Mouse (Mus musculus) c-Kit-positive CD71-positive TER-119-positive erythroid progenitor cells, embryonic 14.5 days (primary cell): ENCODE measurements at regions not wholly inside any gene's neighbourhood (a gene's known extent, or its start where the extent isn't known, plus 50 kb on each side); places are given as distances from the start of the nearest gene placed in this dataset.

Experiments used
- DNase-seq: peaks from one replicate; pipeline ENCODE4 v3.0.0-alpha.2; 2013; ENCODE audit warnings: low spot score

- no peak for DNase-seq
These were observed 116.1 kb upstream of the Ankrd55 start for GRCm38 (mm10) chr13:112171940-112172715.

- no peak for DNase-seq
These were observed 114.3 kb upstream of the Ankrd55 start for GRCm38 (mm10) chr13:112173973-112174372.

- no peak for DNase-seq
These were observed 110.2 kb upstream of the Ankrd55 start for GRCm38 (mm10) chr13:112178031-112178430.

- DNase-seq = no peak
These were observed 104.3 kb upstream of the Ankrd55 start for GRCm38 (mm10) chr13:112183996-112184395.

- no peak for DNase-seq
These were observed 103.1 kb upstream of the Ankrd55 start for GRCm38 (mm10) chr13:112185116-112185515.

GRCm38 (mm10) chr13:112187226-112187625 lies 101.0 kb upstream of the Ankrd55 start:
- no peak for DNase-seq

GRCm38 (mm10) chr13:112188313-112188712 lies 99.9 kb upstream of the Ankrd55 start:
- DNase-seq = no peak

GRCm38 (mm10) chr13:112188741-112189476 lies 99.3 kb upstream of the Ankrd55 start:
- DNase-seq = no peak

- DNase-seq = no peak
These were observed 98.6 kb upstream of the Ankrd55 start for GRCm38 (mm10) chr13:112189605-112190004.

GRCm38 (mm10) chr13:112192192-112192905 lies 95.9 kb upstream of the Ankrd55 start:
- DNase-seq = no peak

- DNase-seq = no peak
These were observed 94.6 kb upstream of the Ankrd55 start for GRCm38 (mm10) chr13:112193676-112194075.

- DNase-seq = no peak
These were observed 93.3 kb upstream of the Ankrd55 start for GRCm38 (mm10) chr13:112194991-112195390.

- DNase-seq = no peak
These were observed 91.5 kb upstream of the Ankrd55 start for GRCm38 (mm10) chr13:112196789-112197188.

- no peak for DNase-seq
These were observed 84.5 kb upstream of the Ankrd55 start for GRCm38 (mm10) chr13:112203721-112204120.

GRCm38 (mm10) chr13:112204204-112204603 lies 84.0 kb upstream of the Ankrd55 start:
- DNase-seq = no peak

GRCm38 (mm10) chr13:112204813-112205212 lies 83.4 kb upstream of the Ankrd55 start:
- DNase-seq = no peak

- no peak for DNase-seq
These were observed 80.5 kb upstream of the Ankrd55 start for GRCm38 (mm10) chr13:112207617-112208235.

- no peak for DNase-seq
These were observed 76.4 kb upstream of the Ankrd55 start for GRCm38 (mm10) chr13:112211841-112212240.

GRCm38 (mm10) chr13:112212391-112212790 lies 75.9 kb upstream of the Ankrd55 start:
- DNase-seq = no peak

GRCm38 (mm10) chr13:112213652-112214081 lies 74.6 kb upstream of the Ankrd55 start:
- DNase-seq = no peak

GRCm38 (mm10) chr13:112216084-112216483 lies 72.2 kb upstream of the Ankrd55 start:
- DNase-seq = no peak

- no peak for DNase-seq
These were observed 69.9 kb upstream of the Ankrd55 start for GRCm38 (mm10) chr13:112218389-112218788.
